Mouse (Mus musculus): ENCODE measurements around the gene Fbxw10.

DNA sequence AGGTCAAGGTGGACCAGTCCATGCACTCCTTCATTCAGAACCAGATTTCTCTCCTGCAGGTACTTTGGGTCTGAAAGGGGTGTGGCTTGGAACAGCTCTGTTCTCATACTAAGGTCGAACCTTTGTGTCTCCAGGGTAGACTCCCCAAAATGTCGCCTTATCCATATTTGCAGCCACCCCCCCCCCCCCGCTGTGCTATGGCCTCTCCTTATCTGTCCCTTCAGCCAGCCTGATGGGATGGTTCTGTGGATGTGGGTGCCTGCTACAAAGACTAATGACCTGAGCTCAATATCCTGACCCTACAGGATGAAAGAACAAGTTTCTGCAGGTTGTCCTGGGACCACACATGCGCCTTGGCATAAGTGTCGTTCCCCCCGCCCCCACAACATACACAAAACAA, 6.5 kb downstream of the Fbxw10 start:
- no peak for TF ChIP-seq MYOD1 (IDR thresholded peaks at IDR 0.05; ENCODE audit: control insufficient read depth in 1 of 3, insufficient read length in 2 of 3, low read depth in 2 of 3)
- no peak for TF ChIP-seq CEBPB (IDR thresholded peaks at IDR 0.05; ENCODE audit: insufficient read depth, poor library complexity, severe bottlenecking)
- no peak for TF ChIP-seq POLR2A (IDR thresholded peaks at IDR 0.05; ENCODE audit: insufficient read length, low read depth)
- TF ChIP-seq MYOG (IDR thresholded peaks at IDR 0.05; ENCODE audit: control insufficient read depth in 1 of 3, insufficient read depth in 1 of 3, insufficient read length in 2 of 3, low read depth in 2 of 3), result no peak
- TF ChIP-seq REST (IDR thresholded peaks at IDR 0.05; ENCODE audit: insufficient read depth, insufficient read length), result no peak
- no peak for TF ChIP-seq POLR2AphosphoS2 (IDR thresholded peaks at IDR 0.05; ENCODE audit: insufficient read length, low read depth)
- no peak for TF ChIP-seq E2F4 (IDR thresholded peaks at IDR 0.05; ENCODE audit: insufficient read depth)
- TF ChIP-seq USF1 (IDR thresholded peaks at IDR 0.05; ENCODE audit: low read depth), result no peak
- TF ChIP-seq TCF3 (IDR thresholded peaks at IDR 0.05; ENCODE audit: insufficient read length, low read depth), result no peak
- TF ChIP-seq MAX (IDR thresholded peaks at IDR 0.05; ENCODE audit: low read depth), result no peak

Data from myocyte (in vitro differentiated cells).